Mouse (Mus musculus) layer of hippocampus, postnatal 36 days (tissue): Measurements from ENCODE around the gene Resf1. TPM values are rescaled to one million over a fixed set of nuclear protein-coding genes. Genes with fewer than 3 reads are reported as not detected.
"Not testable (repeated sequence)": the region's sequence is repeated elsewhere in the genome, so short reads cannot be mapped to it uniquely, and the experiment has no call there.

Experiments used
- DNase-seq, 2 experiments: peaks; one replicate each; pipeline ENCODE4 v3.0.0; 2022
- total RNA-seq, 2 experiments: library from RNA; stranded (reverse); gene quantifications; 2 replicates each; pipeline ENCODE4 v1.2.3; 2021

Resf1 gene
- 10 to 100 TPM; 15.6 to 21.2 TPM for total RNA-seq

DNA sequence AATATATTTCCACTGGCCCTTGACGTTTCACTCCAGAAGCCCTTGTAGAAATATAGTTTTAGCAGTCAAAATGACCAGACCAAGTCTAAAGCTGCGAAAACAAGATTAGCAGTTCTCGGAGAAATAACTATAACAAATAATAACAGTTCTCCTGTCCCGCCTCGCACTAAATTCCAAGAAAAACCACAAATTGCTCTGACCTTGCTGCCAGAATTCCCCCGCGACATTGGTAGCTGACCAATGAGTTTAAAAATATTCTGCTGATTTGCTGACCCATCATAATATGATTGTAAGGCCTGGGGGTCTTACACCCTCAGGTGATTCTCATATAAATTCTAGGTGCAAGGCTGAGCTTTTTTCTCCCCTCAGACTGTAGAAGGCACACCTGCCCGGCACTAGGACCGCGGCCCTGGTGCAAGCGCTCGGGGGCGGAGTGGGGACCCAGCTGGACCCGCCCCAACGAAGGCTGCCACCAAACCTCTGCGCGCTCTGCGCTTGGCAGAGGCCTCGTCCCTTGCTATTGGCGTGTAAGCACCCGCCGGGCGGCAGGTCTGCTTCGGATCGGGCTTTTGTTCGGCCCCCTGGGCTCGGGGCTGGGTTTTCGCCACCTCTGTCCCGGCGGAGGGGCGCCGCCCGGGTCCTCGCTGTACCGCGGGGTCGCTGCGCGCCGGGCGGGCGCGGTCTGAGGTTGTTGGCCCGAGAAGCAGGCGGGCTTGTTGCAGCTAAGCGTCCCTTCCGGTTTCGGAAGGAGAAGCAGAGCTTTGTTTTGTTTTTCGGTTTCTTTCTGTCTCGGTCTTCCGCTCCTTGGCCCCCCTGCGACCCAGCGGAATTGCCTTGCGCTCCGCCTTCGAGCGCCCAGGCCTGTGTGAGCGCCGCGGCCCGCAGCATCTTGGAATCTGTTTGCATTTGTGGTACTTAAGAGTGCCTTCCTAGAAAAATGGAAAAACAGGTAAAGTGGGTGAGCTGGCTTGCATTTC is at the start of gene Resf1:
Gene Resf1 (plus strand): TSS at position 459 of the 977 bp plus-strand sequence.
- DNase-seq, result peak; percentile 88 to 89

DNA sequence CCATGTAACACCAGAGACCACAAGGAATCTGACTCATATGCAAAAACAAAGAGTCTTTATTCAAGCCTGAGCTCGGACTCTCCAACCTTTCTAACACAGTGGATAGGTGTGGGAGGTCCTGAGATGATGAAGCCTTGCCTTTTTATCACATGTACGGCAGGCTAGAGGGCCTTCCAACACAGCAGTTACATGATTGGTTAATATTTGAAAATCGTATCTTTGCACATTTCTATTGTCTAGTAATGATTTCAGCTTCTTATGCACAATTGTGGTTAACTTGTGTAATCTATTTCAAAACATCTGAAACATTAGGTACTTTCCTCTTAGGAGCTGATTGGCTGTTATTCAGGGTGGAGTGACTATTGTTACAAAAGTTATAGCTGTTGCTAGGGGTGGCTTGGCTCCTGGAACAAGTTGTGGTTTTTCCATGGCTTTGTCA is 48.4 kb upstream of the Resf1 start:
- DNase-seq, result no peak

DNA sequence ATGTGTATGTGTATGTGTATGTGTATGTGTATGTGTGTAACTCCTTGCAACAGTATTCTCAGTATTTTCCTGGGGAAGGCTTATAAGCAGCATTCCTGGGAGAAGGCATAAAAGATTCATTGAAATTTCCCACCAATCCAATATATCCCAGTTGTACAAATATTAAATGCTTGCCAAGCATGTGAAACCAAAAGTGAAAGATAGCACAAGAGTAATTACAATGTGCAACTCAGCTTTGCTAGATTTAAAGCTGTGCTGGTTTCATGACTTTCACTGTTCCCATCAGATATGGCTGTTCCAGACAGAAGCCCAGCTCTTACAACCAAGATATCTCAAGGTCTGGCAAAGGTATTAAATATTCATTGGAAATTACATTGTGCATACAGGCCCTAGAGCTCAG is 41.3 kb upstream of the Resf1 start:
- no peak for DNase-seq

DNA sequence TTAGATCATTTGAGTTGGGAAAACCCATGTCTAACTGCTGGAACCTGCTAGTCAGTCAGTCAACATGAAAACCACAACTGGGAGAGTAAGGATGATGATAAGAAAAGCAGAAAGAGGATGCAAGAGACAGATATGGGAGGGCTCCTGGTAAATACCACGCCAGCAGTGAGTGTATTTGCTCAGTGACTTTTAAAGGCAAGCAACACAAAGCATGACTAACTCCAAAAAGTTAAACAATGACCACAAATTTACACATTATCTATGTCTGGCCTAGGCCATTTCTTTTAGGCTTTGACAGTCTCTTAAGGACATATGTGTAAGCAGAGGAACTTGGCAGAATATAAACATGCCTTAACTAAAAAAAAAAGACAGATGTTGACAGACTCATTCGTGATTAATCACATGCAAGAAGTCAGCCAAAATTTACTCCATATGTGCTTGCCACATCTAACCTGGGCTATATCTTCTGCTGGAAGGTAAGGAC is 30.9 kb upstream of the Resf1 start:
- DNase-seq, result no peak

DNA sequence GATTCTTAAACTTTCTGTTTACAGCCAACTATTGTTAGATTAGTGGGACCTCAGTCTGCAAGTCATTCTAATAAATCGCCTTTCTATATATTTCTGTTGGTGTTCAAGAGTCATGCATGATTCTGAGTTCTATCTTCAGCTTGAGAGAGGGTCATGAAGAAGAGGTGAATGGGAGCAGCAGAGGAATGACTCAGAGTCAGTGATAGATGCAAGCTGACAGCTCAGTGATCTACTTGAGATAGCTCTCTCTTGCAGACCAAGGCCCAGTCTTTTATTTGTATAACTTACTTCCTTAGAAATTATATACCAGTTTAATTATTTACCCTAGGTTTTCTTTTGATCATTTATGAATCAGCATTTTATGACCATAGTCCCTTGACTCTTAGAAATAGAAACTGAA is 30.3 kb upstream of the Resf1 start:
- no peak for DNase-seq

DNA sequence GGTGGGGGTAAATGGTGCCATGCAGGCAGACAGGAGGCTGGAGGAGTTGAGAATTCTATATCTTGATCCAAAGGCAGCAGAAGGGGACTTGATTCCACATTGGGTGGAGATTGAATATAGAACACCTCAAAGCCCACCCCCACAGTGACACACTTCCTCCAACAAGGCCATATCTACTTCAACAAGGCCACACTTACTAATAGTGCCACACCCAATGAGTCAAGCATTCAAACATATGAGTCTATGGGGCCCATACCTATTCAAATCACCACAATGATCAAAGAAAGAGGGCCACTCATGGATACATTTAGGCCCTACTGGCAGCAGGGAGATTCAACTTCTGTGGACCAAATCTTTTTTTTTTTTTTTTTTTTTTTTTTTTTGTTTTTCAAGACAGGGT is 28.7 kb upstream of the Resf1 start:
- DNase-seq, result no peak

DNA sequence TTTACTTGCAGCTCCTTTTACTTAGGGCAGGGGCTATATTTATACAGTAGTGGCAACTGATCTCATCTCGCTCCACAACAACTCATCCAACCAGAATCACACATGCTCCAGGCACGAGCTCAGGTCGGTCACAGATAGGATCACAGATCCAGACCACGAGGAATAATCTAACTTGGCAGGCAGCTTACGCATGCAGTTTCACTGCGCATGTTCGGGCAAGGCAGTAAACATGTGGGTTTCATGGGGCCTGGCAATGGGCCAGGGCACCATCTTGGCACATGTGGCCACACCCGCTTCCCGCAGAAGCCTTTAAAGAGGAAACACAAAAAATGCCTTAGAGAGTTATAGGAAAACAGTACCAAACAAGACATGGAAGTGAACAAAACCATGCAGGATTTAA is 21.0 kb upstream of the Resf1 start:
- DNase-seq, result not testable (repeated sequence)

DNA sequence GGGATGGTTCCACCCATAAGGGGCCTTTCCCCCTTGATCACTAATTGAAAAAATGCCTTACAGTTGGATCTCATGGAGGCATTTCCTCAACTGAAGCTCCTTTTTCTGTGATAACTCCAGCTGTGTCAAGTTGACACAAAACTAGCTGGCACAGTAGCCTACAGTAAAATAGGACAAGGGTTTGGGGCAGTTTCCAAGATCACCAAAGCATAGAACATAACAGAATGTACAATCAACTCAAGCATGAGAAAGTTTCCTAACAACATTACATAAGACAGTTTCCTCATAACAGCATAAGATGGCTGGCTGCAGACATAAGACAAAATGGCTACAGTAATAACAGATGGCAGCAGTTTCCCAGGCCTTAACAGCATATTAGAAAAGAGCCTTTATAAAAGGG is 6.0 kb upstream of the Resf1 start:
- not testable (repeated sequence) for DNase-seq

DNA sequence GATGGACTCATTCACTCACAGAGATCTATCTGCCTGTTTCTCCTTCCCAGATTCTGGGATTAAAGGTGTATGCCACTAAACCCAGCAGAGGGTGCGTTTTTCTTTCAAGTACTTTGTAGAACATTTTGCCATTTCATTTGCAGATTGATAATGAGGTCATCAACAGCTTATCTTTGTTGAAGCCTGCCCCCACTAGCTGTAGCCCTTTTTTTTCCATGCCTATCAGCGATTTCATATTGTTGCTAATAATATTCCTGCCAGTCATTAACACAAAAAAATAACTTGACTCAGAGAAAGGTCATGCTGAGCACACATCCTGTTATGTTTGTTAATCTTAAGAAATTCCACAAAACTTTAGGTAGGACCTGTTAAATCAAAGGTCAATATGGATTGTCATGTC is 2.1 kb upstream of the Resf1 start:
- DNase-seq, result no peak

DNA sequence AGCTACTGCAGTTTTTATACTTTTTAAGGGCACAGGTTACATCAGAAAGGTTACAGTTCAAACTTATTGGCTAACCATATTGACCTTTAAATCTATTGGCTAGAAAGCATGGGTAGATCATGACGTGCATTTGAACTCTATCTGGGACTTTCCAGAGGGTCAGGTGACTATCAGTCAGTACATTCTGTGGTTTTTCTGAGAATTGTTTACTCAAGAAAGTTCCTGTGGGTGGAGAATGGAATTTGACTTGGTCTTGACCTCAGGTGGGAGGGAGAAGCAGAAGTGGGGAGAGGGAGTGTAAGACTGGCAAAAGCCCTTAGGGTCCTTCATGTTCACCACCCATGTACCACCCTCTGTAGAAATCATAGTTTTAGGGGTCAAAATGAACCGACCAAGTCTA is 1.4 kb upstream of the Resf1 start:
- DNase-seq, result no peak

DNA sequence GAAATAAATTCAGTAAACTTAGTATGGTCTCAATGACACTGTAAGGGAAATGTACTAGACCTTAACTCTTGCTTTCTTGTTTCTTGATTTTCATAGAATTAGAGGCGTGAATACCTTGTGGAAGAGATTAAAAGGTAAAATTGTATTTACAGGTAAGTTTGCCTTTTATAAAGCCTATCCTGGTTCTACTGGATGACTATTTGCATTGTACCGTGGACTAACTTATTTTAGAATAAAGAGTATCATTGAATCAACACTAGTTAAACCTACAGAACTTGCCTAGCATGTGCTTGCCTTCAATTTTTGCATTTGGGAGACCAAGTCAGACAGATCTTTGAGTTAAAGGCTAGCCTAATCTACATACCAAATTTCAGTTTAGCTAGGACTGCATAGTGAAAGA is 1.0 kb downstream of the Resf1 start:
- no peak for DNase-seq

DNA sequence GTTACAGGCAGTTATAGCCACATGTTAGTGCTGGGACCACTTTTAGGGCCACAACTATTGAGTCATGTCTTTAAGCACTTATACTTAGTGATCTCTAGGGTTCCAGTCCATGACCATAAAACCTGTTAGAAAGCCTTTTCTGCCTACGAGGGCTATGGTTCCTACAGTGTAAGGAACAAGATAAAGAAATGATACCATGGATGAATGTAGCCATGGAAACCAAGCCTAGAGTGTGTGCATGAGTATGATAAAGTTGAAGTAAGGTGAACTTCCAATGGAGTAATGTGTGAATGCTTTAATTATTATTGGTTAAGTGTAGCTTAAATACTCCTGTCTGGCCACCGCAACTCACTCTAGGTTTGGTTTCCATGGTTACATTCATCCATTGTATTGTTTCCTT is 1.8 kb downstream of the Resf1 start:
- DNase-seq, result no peak

DNA sequence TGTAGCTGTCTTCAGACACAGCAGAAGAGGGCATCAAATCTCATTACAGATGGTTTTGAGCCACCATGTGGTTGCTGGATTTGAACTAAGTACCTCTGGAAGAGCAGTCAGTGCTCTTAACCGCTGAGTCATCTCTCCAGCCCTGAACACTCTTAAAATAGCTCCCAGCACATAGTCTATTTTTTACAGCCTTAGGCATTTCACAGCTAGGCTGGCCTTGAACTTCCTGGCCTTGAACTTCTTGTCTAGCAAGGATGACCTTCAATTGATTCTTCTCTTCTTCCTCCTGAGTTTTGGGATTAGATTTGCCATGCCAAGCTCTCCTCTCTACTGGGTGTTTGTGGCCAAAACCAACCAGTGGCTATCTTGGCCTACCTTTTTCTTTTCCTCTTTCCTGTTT is 2.6 kb downstream of the Resf1 start:
- no peak for DNase-seq

DNA sequence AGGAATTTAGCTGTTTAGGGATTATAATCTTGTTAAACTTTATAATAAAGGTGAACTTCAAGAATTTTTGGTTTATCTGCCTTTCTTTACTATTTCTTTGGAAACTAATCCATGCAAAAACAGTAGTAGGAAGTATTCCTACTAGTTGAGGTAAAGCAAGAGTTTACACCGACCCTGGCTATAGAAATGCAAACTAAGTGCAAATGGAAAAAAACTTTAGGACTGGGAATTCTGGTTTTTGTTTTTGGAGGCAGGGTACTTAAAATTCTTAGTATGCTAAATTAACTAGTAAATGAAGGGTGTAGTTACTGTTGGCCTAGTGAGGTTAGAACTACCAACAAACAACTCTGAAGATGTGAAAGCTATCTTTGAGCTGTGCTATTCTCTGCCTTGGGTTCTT is 3.0 kb downstream of the Resf1 start:
- DNase-seq, result no peak

DNA sequence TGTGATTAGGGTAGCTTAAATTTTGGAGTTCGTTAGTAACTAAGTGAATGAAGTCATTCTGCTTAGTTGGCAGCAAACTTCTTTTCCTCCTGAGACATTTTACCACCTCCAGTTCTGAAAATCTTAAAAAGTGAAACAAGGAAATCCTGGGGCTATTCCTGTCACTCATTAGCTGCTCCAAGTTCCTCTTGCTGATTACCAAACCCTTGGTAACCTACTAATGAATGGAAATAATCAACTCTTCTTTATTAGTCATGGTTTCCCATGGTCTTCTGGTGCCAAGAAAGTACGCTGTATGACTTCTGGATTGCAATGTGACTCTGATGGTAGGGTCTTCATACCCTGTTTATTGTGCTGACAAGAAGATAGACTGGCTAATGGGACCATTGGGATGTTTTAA is 5.7 kb downstream of the Resf1 start:
- no peak for DNase-seq

DNA sequence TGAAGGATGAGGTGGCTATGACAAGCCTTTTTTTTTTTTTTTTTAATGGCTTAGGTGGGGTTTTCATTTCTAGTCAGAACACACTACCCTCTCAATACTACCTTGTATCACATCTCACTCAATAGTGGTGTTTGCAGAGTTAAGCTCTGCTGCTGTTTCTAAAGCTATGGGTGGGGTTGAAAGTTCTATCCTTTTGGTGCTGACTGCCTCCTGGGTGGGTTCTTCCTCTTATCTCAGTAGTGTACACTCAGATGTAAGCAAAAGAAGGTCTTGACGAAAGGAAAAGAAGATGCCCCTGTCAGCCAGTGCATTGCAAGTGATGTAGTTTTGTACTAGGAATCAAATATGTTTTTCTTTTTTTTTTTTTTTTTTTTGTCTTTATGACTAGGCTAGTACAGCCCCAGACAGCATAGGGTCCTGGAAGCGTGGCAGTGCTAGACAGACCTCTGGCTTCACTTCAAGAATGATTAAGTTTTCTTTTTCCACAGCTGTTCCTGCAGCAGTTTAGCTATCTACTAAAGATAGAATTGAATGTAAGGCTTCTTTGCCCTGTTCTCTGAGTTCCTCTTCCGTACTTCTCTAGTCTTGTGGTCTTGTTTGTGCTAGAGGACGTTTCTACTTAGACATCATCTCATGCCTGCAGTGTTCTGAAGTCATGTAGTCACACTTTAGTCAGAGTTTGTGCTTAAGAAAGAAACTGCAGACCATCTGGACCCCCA is 14.5 kb downstream of the Resf1 start:
- DNase-seq, result no peak

DNA sequence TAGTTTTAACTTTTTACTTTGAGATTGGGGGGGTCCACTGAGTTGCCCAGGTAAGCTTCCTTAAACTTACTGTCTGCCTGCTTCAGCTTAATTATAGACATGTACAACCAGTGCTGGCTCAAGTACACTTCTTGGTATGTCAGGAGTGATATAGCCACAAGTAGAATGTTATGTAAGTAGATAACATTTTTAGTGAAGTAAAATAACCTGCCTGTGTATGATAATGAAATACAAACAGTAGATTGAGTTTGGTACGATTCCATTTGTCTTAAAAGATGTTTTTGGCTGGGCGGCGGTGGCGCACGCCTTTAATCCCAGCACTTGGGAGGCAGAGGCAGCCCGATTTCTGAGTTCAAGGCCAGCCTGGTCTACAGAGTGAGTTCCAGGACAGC is 15.0 kb downstream of the Resf1 start:
- no peak for DNase-seq

DNA sequence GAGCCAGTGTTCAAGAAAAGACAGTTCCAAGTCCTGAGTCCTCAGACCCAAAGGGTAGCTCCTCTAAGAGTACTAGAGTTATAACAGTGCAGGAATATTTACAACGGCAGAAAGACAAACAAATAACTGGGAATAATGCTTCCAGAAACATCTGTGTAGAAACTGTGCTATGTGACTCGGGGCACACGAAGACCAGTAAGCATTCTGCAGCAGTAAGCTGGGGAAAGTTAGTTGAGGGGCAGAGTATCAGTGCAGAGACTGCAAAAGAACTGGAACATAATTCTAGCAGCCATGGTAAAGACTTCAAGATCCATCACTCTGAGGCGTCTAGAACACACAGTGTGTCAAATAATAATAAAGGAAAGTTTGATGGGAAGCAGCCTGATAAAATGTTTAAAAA is 19.9 kb downstream of the Resf1 start:
- no peak for DNase-seq

DNA sequence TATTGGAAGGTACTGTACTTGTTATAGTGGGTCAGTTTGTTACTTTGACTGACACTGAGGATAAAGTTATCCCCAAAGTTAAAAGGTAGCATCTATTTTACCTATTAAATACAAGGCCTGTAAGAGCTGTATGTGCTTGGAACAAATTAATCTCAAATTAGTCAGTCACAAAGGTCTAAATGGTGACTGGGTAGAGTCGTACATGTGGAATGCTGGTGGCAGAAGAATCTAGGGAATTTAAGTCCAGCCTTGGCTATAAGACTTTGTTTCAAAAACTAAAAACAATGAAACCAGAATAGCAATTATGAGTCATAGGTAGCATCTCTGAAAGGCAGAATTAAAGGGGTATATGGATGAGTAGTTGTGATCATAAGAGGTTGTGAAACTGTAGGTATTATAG is 21.1 kb downstream of the Resf1 start:
- no peak for DNase-seq

DNA sequence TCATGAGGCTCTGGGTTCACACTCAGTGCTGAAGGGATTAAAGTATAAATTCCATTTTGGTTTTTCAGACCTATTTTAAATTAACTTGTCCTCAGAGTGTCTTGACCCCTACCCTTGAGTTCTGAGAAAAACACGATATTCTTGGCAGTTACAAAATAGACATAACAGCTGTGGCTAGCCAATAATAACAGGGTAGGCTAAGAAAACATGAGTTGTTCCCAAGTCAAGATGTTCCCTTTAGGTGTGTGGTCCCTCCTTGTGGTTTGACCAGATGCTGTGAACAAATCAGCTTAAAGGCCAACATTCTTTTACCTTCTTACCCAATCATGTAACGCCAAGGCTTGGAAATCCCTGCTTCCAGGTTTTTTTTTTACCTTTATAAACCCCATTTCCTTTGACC is 23.8 kb downstream of the Resf1 start:
- no peak for DNase-seq

DNA sequence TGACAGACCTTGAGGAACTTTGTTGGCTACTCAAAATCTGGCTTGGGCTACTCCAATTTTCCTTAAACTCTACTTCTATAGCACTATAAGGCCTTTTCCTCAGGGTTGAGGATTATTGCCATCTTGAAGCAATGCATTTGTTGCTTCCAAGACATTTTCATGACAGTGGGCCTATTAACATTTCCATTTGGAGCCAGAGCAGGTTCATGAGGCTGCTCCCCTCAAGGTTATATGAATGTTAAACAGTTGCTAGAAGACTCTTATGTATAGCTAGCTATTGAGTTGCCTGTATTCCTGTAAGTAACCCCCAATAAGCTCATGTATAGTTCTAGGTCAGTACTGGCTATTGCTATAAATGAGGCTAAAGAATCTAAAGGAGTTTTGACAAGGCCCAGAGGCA is 28.8 kb downstream of the Resf1 start:
- DNase-seq, result no peak

DNA sequence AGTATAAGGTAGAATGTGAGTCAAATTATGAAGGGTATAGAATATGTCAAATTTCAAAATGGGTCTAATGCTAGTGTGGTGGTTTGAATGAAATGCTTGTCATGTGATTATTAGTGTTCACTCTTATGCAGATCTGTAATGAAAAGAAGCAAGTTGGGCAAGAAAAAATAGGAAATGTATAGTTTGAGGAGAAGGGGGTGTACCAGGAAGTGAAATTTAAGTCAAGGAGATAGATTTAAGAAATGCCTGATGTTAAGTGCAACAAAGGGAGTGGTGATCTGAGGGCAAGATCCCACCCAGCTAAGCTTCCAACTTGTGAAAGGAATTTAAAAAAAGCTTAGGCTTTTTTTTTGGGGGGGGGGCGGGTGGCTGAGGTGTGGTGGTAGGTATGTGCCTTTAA is 29.4 kb downstream of the Resf1 start:
- DNase-seq, result no peak

DNA sequence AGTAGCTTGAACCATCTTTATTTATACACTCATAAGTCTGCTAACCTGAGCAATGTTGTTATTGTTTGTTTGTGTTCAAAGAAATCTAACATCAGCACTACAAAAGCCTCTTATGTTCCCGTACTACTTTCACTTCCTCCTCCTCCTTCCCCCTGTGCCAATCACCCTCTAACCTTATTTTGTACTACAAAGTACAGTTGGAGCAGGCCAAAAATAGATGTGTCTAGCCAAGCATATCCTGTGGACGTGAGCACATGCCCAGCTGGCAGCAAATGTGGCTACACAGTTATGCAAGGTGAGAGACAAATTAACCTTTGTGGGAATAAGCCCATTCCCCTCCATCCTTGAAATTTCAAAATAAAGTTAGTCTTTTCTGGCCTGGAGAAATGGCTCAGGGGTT is 34.6 kb downstream of the Resf1 start:
- DNase-seq, result no peak

DNA sequence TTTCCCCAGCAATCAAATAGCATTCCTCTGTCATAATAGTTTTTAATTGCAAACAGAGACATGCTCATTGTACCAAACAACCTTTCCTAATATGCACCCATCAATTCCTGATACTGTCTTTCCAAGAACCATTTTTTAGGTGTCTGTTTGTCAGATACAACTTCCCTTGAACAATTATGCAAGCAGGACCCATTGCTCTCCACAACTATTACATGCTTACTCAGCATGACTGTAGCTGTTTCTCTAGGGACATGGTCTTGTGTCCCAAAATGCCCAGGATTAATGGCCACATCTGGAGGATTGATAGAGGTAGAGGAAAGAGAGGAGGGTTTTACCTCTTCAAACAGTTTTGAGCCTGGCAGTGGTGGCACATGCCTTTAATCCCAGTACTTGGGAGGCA is 35.2 kb downstream of the Resf1 start:
- DNase-seq, result no peak
